Mouse (Mus musculus) G1E (cell line): ENCODE results near the gene Sorl1.

ENCODE experiments used
- CTCF ChIP-seq: IDR thresholded peaks from 2 replicates; pipeline ENCODE4 v1.5.1; 2012; ENCODE audit warnings: low read depth, low read length, inconsistent platforms, mixed read lengths
- GATA1 ChIP-seq: IDR thresholded peaks from 2 replicates; pipeline ENCODE4 v1.6.1; 2012; ENCODE audit warnings: borderline replicate concordance, low read length, inconsistent platforms, mixed read lengths
- GATA2 ChIP-seq: IDR thresholded peaks from 2 replicates; pipeline ENCODE4 v1.6.1; 2012; ENCODE audit warnings: low read depth, low read length, inconsistent platforms, borderline replicate concordance
- TAL1 ChIP-seq: conservative IDR thresholded peaks from 2 replicates; pipeline ENCODE4 v1.6.1; 2012; ENCODE audit warnings: low read depth, low read length, inconsistent platforms, mixed read lengths

- TF ChIP-seq CTCF (no peak), GATA1 (no peak), GATA2 (no peak), TAL1 (no peak)
Measured at GRCm38 (mm10) chr9:41961274-41961673, 162.8 kb downstream of the Sorl1 start.
